In the genomic region with DNA sequence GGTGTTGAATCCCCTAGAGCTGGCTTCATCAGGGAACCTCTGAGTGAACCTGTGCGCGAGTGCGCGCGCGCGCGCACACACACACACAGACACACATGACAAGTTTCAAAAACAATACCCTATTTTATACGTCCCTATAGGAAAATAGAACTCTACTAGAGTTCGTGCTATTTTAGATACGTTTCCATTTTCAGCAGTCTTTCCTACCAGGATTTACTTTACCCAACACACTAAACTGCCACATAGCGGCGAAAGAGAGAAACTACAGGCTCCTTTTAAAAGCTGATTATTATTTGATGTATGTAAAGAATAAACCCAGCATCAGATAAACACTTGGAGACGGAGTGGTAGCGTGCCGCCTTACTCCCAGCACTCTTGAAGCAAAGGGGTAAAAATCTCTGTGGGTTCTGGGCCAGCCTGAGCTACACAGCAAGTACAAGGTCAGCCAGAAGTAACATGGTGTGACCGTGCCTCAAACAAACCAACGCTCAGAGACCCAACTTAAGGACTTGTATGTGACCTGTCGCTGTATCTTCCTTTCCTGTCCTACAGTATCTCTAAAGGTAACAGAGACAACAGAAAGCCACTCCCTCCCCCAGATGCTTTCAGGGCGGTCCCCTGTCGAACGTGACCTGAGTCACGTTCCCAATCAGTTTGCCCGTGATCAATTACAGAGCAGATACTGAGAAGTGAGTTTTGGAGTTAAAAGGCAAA, we compare ENCODE assay signal across 8 mouse cellular contexts. TPM values are rescaled to one million over a fixed set of nuclear protein-coding genes. Genes with fewer than 3 reads are reported as not detected.
DNase-seq lines count a peak whose midpoint lies in the region; ATAC-seq lines count a peak whose summit lies in the region.

No protein-coding gene starts in this region.

- no peaks in the 10 kb centered on the region for H3K27me3 ChIP-seq in forebrain, embryonic 10.5 days (ENCODE audit: poor library complexity, severe bottlenecking)
- no peaks in the 10 kb centered on the region for H3K27me3 ChIP-seq in intestine, embryonic 16.5 days (replicated peaks; ENCODE audit: control insufficient read depth, insufficient read depth, low read length)
- H3K27me3 ChIP-seq in megakaryocyte, embryonic 14.5 days (replicated peaks) = no peaks in the 10 kb centered on the region

- intact Hi-C loops in gastrocnemius, postnatal 14 days (cut with DNase I; ENCODE audit: low total_unique reads) = no loop called here

- H3K9me3 ChIP-seq in forebrain, embryonic 10.5 days = no peaks in the 10 kb centered on the region
- no peaks in the 10 kb centered on the region for H3K9me3 ChIP-seq in intestine, embryonic 16.5 days (ENCODE audit: control insufficient read depth, low read length)
- no peaks in the 10 kb centered on the region for H3K9me3 ChIP-seq in megakaryocyte, embryonic 14.5 days

- ATAC-seq in intestine, embryonic 16.5 days = peak; percentile 23; the same call in 1 of the 2 replicates

- H3K9ac ChIP-seq in intestine, embryonic 16.5 days (ENCODE audit: low read depth, low read length) = no peak overlapping the region

- peak overlapping the region; percentile 41 for H3K4me3 ChIP-seq in forebrain, embryonic 10.5 days
- H3K4me3 ChIP-seq in intestine, embryonic 16.5 days (ENCODE audit: low read length) = peak overlapping the region; percentile 30
- H3K4me3 ChIP-seq in megakaryocyte, embryonic 14.5 days (replicated peaks) = peak overlapping the region; percentile 91

- peak; percentile 59 for DNase-seq in layer of hippocampus, adult 11-12 months (ENCODE audit: low spot score)
- no peak for DNase-seq in layer of hippocampus, adult 8-10 months (ENCODE audit: low spot score in 2 of 2)
- DNase-seq in NIH3T3 (ENCODE audit: low read depth) = peak; percentile 77
- DNase-seq in forebrain, embryonic 10.5 days (ENCODE audit: extremely low spot score, low spot score) = peak; percentile 39
- peak; percentile 60 for DNase-seq in yolk sac, embryonic 10.5 days (ENCODE audit: low spot score)
- DNase-seq in gastrocnemius, postnatal 14 days = no peak

- 5% methylated on average over 24 of the region's 24 CpGs for WGBS in forebrain, embryonic 10.5 days
- 5% methylated on average over 24 of the region's 24 CpGs for WGBS in intestine, embryonic 16.5 days

- no peaks in the 10 kb centered on the region for H3K36me3 ChIP-seq in forebrain, embryonic 10.5 days (replicated peaks)
- no peaks in the 10 kb centered on the region for H3K36me3 ChIP-seq in intestine, embryonic 16.5 days (ENCODE audit: control insufficient read depth, insufficient read depth, low read length)
- H3K36me3 ChIP-seq in megakaryocyte, embryonic 14.5 days (replicated peaks; ENCODE audit: low read length) = no peaks in the 10 kb centered on the region

- H3K4me1 ChIP-seq in forebrain, embryonic 10.5 days = peaks cover 48% of the 10 kb centered on the region
- peaks cover 9% of the 10 kb centered on the region; the same call in 1 of the 2 replicates for H3K4me1 ChIP-seq in intestine, embryonic 16.5 days (ENCODE audit: control insufficient read depth, insufficient read depth, low read length)
- peaks cover 35% of the 10 kb centered on the region for H3K4me1 ChIP-seq in megakaryocyte, embryonic 14.5 days

- H3K27ac ChIP-seq in forebrain, embryonic 10.5 days = peak overlapping the region; percentile 88
- peak overlapping the region; percentile 60 for H3K27ac ChIP-seq in intestine, embryonic 16.5 days (ENCODE audit: low read length)

- H3K4me2 ChIP-seq in intestine, embryonic 16.5 days (ENCODE audit: low read depth, low read length) = peak overlapping the region; percentile 44

RNA-seq across cellular contexts. Expression of a gene that starts 10.5 kb away (rescaled TPM):
- total RNA-seq in layer of hippocampus, adult 8-10 months (2022) = 10 to 100 TPM; 10.2 to 16.0 (median 14.8) TPM
- polyA plus RNA-seq in forebrain, embryonic 10.5 days (2016; fragmentation: Nextera tagmentation; extraction: Ambion mirVana) = 14.9 and 16.5 TPM in 2 replicates
- 34.9 and 40.2 TPM in 2 replicates for polyA plus RNA-seq in intestine, embryonic 16.5 days (2015; fragmentation: Nextera tagmentation; extraction: Ambion mirVana)
- 22.2 and 31.6 TPM in 2 replicates for polyA plus RNA-seq in megakaryocyte, embryonic 14.5 days (2012; ENCODE audit: insufficient read depth, low replicate concordance)
- total RNA-seq in gastrocnemius, postnatal 14 days (2021) = 10 to 100 TPM; 10.3 to 10.6 TPM

RNA-seq across cellular contexts. Expression of a gene that starts 16.4 kb away (rescaled TPM):
- total RNA-seq in layer of hippocampus, adult 8-10 months (2022) = 10 to 100 TPM; 85.8 to 99.0 (median 90.4) TPM
- 33.8 and 35.2 TPM in 2 replicates for polyA plus RNA-seq in forebrain, embryonic 10.5 days (2016; fragmentation: Nextera tagmentation; extraction: Ambion mirVana)
- 12.2 and 12.5 TPM in 2 replicates for polyA plus RNA-seq in intestine, embryonic 16.5 days (2015; fragmentation: Nextera tagmentation; extraction: Ambion mirVana)
- 2.2 and 4.0 TPM in 2 replicates for polyA plus RNA-seq in megakaryocyte, embryonic 14.5 days (2012; ENCODE audit: insufficient read depth, low replicate concordance)
- total RNA-seq in gastrocnemius, postnatal 14 days (2021) = 10 to 100 TPM; 15.9 to 19.0 TPM

RNA-seq across cellular contexts. Expression of a gene that starts 29.8 kb away (rescaled TPM):
- total RNA-seq in layer of hippocampus, adult 8-10 months (2022) = 1 to 10 TPM; 1.2 to 3.0 (median 2.1) TPM
- polyA plus RNA-seq in forebrain, embryonic 10.5 days (2016; fragmentation: Nextera tagmentation; extraction: Ambion mirVana) = 0.21 and 0.48 TPM in 2 replicates
- polyA plus RNA-seq in intestine, embryonic 16.5 days (2015; fragmentation: Nextera tagmentation; extraction: Ambion mirVana) = 286 and 319 TPM in 2 replicates
- polyA plus RNA-seq in megakaryocyte, embryonic 14.5 days (2012; ENCODE audit: insufficient read depth, low replicate concordance) = 2.3 TPM in 1 of 2 replicates, not detected in the other
- 1 to 10 TPM; 1.8 to 3.4 TPM for total RNA-seq in gastrocnemius, postnatal 14 days (2021)

Comparison
In these comparisons a context has a peak if more than half of its experiments do, and no peak if none do; other contexts are left out.
1. DNase-seq: peak in layer of hippocampus, adult 11-12 months (single experiment), NIH3T3 (single experiment), forebrain, embryonic 10.5 days (single experiment) and yolk sac, embryonic 10.5 days (single experiment); none in layer of hippocampus, adult 8-10 months (0 of 2) and gastrocnemius, postnatal 14 days (single experiment).
2. H3K4me3 ChIP-seq: peak in every context shown above with its lines; median percentile 91 in megakaryocyte, embryonic 14.5 days; 41 in forebrain, embryonic 10.5 days; 30 in intestine, embryonic 16.5 days.
3. RNA of a gene that starts 29.8 kb away (polyA plus RNA-seq): 286 to 319 TPM in intestine, embryonic 16.5 days; 2.3 TPM in megakaryocyte, embryonic 14.5 days and 0.21 to 0.48 TPM in forebrain, embryonic 10.5 days; every median in the first group is over 10 times any median in the second.